Mouse (Mus musculus) midbrain, embryonic 16.5 days (tissue): ENCODE measurements around the gene Rims1. TPM values are rescaled to one million over a fixed set of nuclear protein-coding genes. Genes with fewer than 3 reads are reported as not detected.

ENCODE experiments used
- ATAC-seq: fragments of 200-750 bp; cut with Nextera tagmentation; 2 replicates; pipeline ENCODE4 v1.8.0; 2017; ENCODE audit warnings: moderate TSS enrichment
- H3K27ac ChIP-seq: fragments of 300-500 bp; sonication (generic); 2 replicates; pipeline ENCODE4 v1.5.1; 2014; ENCODE audit warnings: mild to moderate bottlenecking, low read length, mixed read lengths
- H3K27me3 ChIP-seq: fragments of 300-500 bp; sonication (generic); 2 replicates; pipeline ENCODE4 v1.6.1; 2014; ENCODE audit warnings: low read depth, low read length, mixed read lengths; ENCODE audit not compliant: control insufficient read depth, insufficient read depth
- H3K36me3 ChIP-seq: fragments of 300-500 bp; sonication (generic); 2 replicates; pipeline ENCODE4 v1.6.1; 2014; ENCODE audit warnings: mild to moderate bottlenecking, low read length, moderate library complexity, mixed read lengths; ENCODE audit not compliant: control insufficient read depth, insufficient read depth
- H3K4me1 ChIP-seq: fragments of 300-500 bp; sonication (generic); 2 replicates; pipeline ENCODE4 v1.6.1; 2014; ENCODE audit warnings: mild to moderate bottlenecking, low read length, mixed read lengths; ENCODE audit not compliant: control insufficient read depth, insufficient read depth
- H3K4me2 ChIP-seq: fragments of 300-500 bp; sonication (generic); 2 replicates; pipeline ENCODE4 v1.6.1; 2014; ENCODE audit warnings: mild to moderate bottlenecking, low read length, mixed read lengths
- H3K4me3 ChIP-seq: fragments of 300-500 bp; sonication (generic); 2 replicates; pipeline ENCODE4 v1.5.1; 2014; ENCODE audit warnings: low read depth, mild to moderate bottlenecking, low read length, moderate library complexity, mixed read lengths
- H3K9ac ChIP-seq: fragments of 300-500 bp; sonication (generic); 2 replicates; pipeline ENCODE4 v1.6.1; 2014; ENCODE audit warnings: low read depth, low read length, mixed read lengths
- H3K9me3 ChIP-seq: fragments of 300-500 bp; sonication (generic); replicated peaks from 2 replicates; pipeline ENCODE4 v1.6.1; 2014; ENCODE audit warnings: mild to moderate bottlenecking, low read length, mixed read lengths; ENCODE audit not compliant: control insufficient read depth, poor library complexity, severe bottlenecking
- WGBS: fragments of 180-500 bp; shearing (Covaris S2); extraction: QIAGEN DNeasy Blood & Tissue Kit; methylation state at CpG from one replicate; pipeline ENCODE4 v1.1.7; 2014; 5-methylcytosine and 5-hydroxymethylcytosine counted together
- polyA plus RNA-seq: library from polyadenylated mRNA; unstranded; fragments of >200 nt; fragmentation: Nextera tagmentation; extraction: Ambion mirVana; gene quantifications from 2 replicates; pipeline ENCODE4 v1.2.1, GENCODE M21; 2015

The Rims1 gene
- polyA plus RNA-seq, 1 experiment from 2014 or later, result 18.4 TPM

- H3K36me3 ChIP-seq, result peaks cover 2% of the 10 kb centered on the region; the same call in 1 of the 2 replicates
Measured at GRCm38 (mm10) chr1:22422102-22422501, 383.7 kb downstream of the Rims1 start.

DNA sequence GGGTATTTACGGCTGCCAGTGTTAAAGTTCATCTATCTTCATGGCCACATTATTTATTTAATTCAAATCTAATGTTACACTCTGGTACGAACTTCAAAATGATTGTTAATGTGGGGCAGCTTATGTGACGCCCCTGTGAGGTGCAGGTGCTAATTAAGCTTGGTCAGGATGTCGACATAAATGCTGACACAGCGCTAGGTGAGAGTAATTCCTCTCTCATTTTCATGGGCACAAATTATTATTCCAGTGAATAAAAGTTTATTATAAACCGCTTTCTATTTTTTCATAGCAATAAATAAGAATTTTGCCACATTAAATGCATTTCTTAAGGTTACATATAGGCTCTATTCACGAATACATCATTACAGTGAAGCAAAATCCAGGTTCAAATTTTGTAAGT lies 395.6 kb downstream of the Rims1 start:
- Histone ChIP-seq H3K9ac (no peak overlapping the region), H3K4me3 (no peak overlapping the region), H3K4me1 (no peaks in the 10 kb centered on the region), H3K27ac (no peak overlapping the region), H3K9me3 (no peaks in the 10 kb centered on the region), H3K27me3 (no peaks in the 10 kb centered on the region), H3K4me2 (no peak overlapping the region), H3K36me3 (no peaks in the 10 kb centered on the region)
- no peak for ATAC-seq
- WGBS, result 92% methylated on average over 7 of the region's 7 CpGs

More at GRCm38 (mm10) chr1:22422102-22422501, 383.7 kb downstream of the Rims1 start:
- Histone ChIP-seq H3K4me2 (no peak overlapping the region), H3K27ac (no peak overlapping the region), H3K4me3 (no peak overlapping the region), H3K9me3 (no peaks in the 10 kb centered on the region), H3K4me1 (no peaks in the 10 kb centered on the region), H3K9ac (no peak overlapping the region), H3K27me3 (no peaks in the 10 kb centered on the region)
- WGBS, result 84% methylated on average over 5 of the region's 5 CpGs
- no peak for ATAC-seq

DNA sequence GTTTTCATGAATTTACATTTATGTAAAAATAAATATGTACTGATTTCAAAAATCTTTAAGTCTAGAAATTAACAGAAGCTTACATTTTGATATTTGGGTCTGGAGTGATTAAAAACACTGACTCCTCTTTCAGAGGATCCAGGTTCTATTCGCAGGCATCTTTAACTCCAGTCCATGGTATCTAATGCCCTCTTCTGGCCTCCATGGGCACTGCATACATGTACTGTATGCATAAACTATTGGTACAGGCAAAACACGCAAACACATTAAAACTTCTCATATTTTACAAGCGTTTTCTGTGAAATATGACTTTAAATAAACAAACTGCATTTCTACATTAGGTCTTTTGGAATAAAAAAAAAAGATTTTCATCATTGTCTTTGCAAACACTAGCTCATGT lies 419.4 kb downstream of the Rims1 start:
- ATAC-seq, result no peak
- Histone ChIP-seq H3K4me2 (no peak overlapping the region), H3K4me3 (no peak overlapping the region), H3K4me1 (no peaks in the 10 kb centered on the region), H3K27me3 (no peaks in the 10 kb centered on the region), H3K36me3 (no peaks in the 10 kb centered on the region), H3K27ac (no peak overlapping the region), H3K9ac (no peak overlapping the region), H3K9me3 (no peaks in the 10 kb centered on the region)
- 65% methylated on average over 3 of the region's 3 CpGs for WGBS

DNA sequence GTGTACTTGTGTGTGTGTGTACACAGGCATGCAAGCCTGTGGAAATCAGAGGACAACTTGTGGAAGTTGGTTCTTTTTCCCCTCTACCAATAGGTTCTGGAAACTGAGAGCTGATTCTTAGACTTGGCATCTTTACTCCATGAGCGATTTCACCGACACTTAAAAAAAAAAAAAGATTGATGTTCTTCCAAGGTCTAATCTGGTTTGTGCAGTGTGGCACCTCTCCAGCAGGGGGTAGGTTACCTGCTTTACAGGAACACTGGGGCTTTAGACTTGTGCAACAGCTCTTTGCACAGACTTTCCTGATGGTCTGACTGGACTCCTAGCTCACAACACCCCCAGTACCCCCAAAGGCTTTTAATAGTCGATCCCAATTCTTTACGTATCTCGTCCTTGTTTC lies 428.1 kb downstream of the Rims1 start:
- H3K27me3 ChIP-seq, result no peaks in the 10 kb centered on the region
- H3K4me1 ChIP-seq, result no peaks in the 10 kb centered on the region
- peaks cover 6% of the 10 kb centered on the region; the same call in 1 of the 2 replicates for H3K36me3 ChIP-seq
- H3K4me3 ChIP-seq, result no peak overlapping the region
- no peak overlapping the region for H3K4me2 ChIP-seq
- no peak for ATAC-seq
- no peaks in the 10 kb centered on the region for H3K9me3 ChIP-seq
- 78% methylated on average over 5 of the region's 5 CpGs for WGBS
- no peak overlapping the region for H3K9ac ChIP-seq
- H3K27ac ChIP-seq, result no peak overlapping the region

DNA sequence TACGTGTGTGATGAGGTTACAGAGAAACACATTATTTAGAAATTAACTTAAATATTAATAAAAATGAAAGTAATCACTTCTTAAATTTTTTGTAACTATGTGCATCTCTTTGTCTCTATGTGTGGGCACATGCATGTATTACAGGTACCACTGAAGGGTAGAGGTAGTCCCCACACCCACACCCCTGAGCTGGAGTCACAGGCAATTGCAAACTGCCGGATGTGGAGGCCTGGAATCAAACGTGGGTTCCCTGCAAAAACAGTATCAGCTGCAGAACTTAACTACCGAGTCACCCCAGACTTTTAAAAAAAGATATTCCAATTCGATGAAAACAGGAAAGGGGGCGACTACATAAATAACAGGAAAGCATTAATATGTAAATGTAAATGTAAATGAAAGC lies 428.7 kb downstream of the Rims1 start:
- Histone ChIP-seq H3K9me3 (no peaks in the 10 kb centered on the region), H3K9ac (no peak overlapping the region), H3K4me1 (no peaks in the 10 kb centered on the region), H3K36me3 (peaks cover 8% of the 10 kb centered on the region; the same call in 1 of the 2 replicates), H3K4me3 (no peak overlapping the region), H3K4me2 (no peak overlapping the region), H3K27ac (no peak overlapping the region), H3K27me3 (no peaks in the 10 kb centered on the region)
- 41% methylated on average over 6 of the region's 6 CpGs for WGBS
- no peak for ATAC-seq

DNA sequence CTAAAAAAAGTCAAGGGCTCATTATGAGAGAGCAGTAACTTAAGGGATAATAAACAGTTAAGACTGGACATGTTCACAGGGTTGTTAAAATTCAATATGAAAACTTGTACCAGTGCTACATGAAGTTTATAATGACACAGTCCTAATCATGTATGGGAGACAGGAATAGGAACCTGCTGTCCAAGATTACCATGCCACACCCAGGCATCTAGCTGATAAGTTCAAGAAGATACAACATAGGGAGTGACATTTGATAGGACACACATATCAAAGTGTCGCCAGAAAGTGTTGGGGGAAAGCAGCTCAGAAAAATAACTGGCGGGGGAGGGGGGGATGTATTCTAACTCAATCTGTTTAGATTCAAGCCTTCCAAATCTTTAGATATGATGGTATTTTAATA lies 449.6 kb downstream of the Rims1 start:
- H3K9ac ChIP-seq, result no peak overlapping the region
- H3K4me2 ChIP-seq, result no peak overlapping the region
- H3K27ac ChIP-seq, result no peak overlapping the region
- H3K9me3 ChIP-seq, result no peaks in the 10 kb centered on the region
- no peak for ATAC-seq
- H3K36me3 ChIP-seq, result no peaks in the 10 kb centered on the region
- WGBS, result 93% methylated on average over 2 of the region's 2 CpGs
- no peaks in the 10 kb centered on the region for H3K27me3 ChIP-seq
- H3K4me3 ChIP-seq, result no peak overlapping the region
- H3K4me1 ChIP-seq, result no peaks in the 10 kb centered on the region

GRCm38 (mm10) chr1:22353687-22354086 lies 452.1 kb downstream of the Rims1 start:
- H3K36me3 ChIP-seq, result 0 out of 2 replicates have a peak, but pooled peaks cover 2% of the 10 kb centered on the region
- H3K27me3 ChIP-seq, result no peaks in the 10 kb centered on the region
- no peaks in the 10 kb centered on the region for H3K9me3 ChIP-seq
- no peaks in the 10 kb centered on the region for H3K4me1 ChIP-seq
- H3K4me3 ChIP-seq, result no peak overlapping the region
- 68% methylated on average over 4 of the region's 4 CpGs for WGBS
- no peak overlapping the region for H3K9ac ChIP-seq
- H3K27ac ChIP-seq, result no peak overlapping the region
- no peak overlapping the region for H3K4me2 ChIP-seq
- no peak for ATAC-seq

GRCm38 (mm10) chr1:22338914-22339313 lies 466.9 kb downstream of the Rims1 start:
- Histone ChIP-seq H3K27me3 (no peaks in the 10 kb centered on the region), H3K9me3 (no peaks in the 10 kb centered on the region), H3K36me3 (no peaks in the 10 kb centered on the region), H3K27ac (no peak overlapping the region), H3K4me3 (no peak overlapping the region), H3K9ac (no peak overlapping the region), H3K4me1 (no peaks in the 10 kb centered on the region), H3K4me2 (no peak overlapping the region)
- ATAC-seq, result no peak
- 80% methylated on average over 9 of the region's 9 CpGs for WGBS

- no peaks in the 10 kb centered on the region for H3K9me3 ChIP-seq
- H3K4me1 ChIP-seq, result 0 out of 2 replicates have a peak, but pooled peaks cover 4% of the 10 kb centered on the region
- WGBS, result 22% methylated on average over 6 of the region's 6 CpGs
- no peak overlapping the region for H3K9ac ChIP-seq
- no peaks in the 10 kb centered on the region for H3K27me3 ChIP-seq
- ATAC-seq, result peak; percentile 75
- H3K36me3 ChIP-seq, result no peaks in the 10 kb centered on the region
- H3K27ac ChIP-seq, result no peak overlapping the region
- no peak overlapping the region for H3K4me2 ChIP-seq
- H3K4me3 ChIP-seq, result no peak overlapping the region
Measured at GRCm38 (mm10) chr1:22320941-22321676, 484.7 kb downstream of the Rims1 start.
